Comparison of ENCODE assay signal across 8 mouse cellular contexts in genomic region chrX:113298031-113298430, GRCm38 (mm10). TPM values are rescaled to one million over a fixed set of nuclear protein-coding genes. Genes with fewer than 3 reads are reported as not detected.
DNase-seq lines count a peak whose midpoint lies in the region; ATAC-seq and TF ChIP-seq lines count a peak whose summit lies in the region.

No protein-coding gene starts in this region.

- H3K4me3 ChIP-seq in spleen, adult 2 months (ENCODE audit: extremely low read depth, insufficient read depth, insufficient read length) = peak overlapping the region; percentile 57
- H3K4me3 ChIP-seq in embryonic facial prominence, embryonic 11.5 days (ENCODE audit: low read depth, low read length) = peak overlapping the region; percentile 47
- H3K4me3 ChIP-seq in heart, postnatal 0 days (ENCODE audit: low read depth, low read length) = peak overlapping the region; percentile 45
- peak overlapping the region; percentile 48 for H3K4me3 ChIP-seq in lung, embryonic 15.5 days
- peak overlapping the region; percentile 47 for H3K4me3 ChIP-seq in olfactory bulb, adult 2 months (ENCODE audit: insufficient read depth, low read depth, low read length)

- H3K4me1 ChIP-seq in spleen, adult 2 months (ENCODE audit: control insufficient read depth, insufficient read depth, insufficient read length) = no peaks in the 10 kb centered on the region; the same call in 1 of the 2 replicates
- no peaks in the 10 kb centered on the region for H3K4me1 ChIP-seq in embryonic facial prominence, embryonic 11.5 days (ENCODE audit: control insufficient read depth, insufficient read depth, low read length)
- no peaks in the 10 kb centered on the region for H3K4me1 ChIP-seq in heart, postnatal 0 days (ENCODE audit: control insufficient read depth, insufficient read depth)
- H3K4me1 ChIP-seq in lung, embryonic 15.5 days = no peaks in the 10 kb centered on the region
- H3K4me1 ChIP-seq in olfactory bulb, adult 2 months (ENCODE audit: control insufficient read depth, insufficient read depth, low read length) = peaks cover 6% of the 10 kb centered on the region

- peaks cover 2% of the 10 kb centered on the region; the same call in 1 of the 2 replicates for H3K27me3 ChIP-seq in spleen, adult 2 months (ENCODE audit: control insufficient read depth, insufficient read depth, low read length)
- H3K27me3 ChIP-seq in embryonic facial prominence, embryonic 11.5 days (ENCODE audit: control insufficient read depth, insufficient read depth, low read length) = no peaks in the 10 kb centered on the region
- no peaks in the 10 kb centered on the region for H3K27me3 ChIP-seq in heart, postnatal 0 days (ENCODE audit: control insufficient read depth, insufficient read depth, low read length)
- no peaks in the 10 kb centered on the region for H3K27me3 ChIP-seq in lung, embryonic 15.5 days

- no peaks in the 10 kb centered on the region for H3K9me3 ChIP-seq in embryonic facial prominence, embryonic 11.5 days (replicated peaks; ENCODE audit: control insufficient read depth, low read length)
- no peaks in the 10 kb centered on the region for H3K9me3 ChIP-seq in heart, postnatal 0 days (replicated peaks; ENCODE audit: control insufficient read depth, low read length)
- no peaks in the 10 kb centered on the region for H3K9me3 ChIP-seq in lung, embryonic 15.5 days

- peak overlapping the region; percentile 44; the same call in 1 of the 2 replicates for H3K9ac ChIP-seq in embryonic facial prominence, embryonic 11.5 days (replicated peaks; ENCODE audit: low read length)
- H3K9ac ChIP-seq in heart, postnatal 0 days (replicated peaks; ENCODE audit: low read depth, low read length) = no peak overlapping the region
- peak overlapping the region; percentile 36 for H3K9ac ChIP-seq in lung, embryonic 15.5 days

- peak overlapping the region; percentile 62 for H3K4me2 ChIP-seq in embryonic facial prominence, embryonic 11.5 days (ENCODE audit: low read depth, low read length)
- peak overlapping the region; percentile 81 for H3K4me2 ChIP-seq in heart, postnatal 0 days (ENCODE audit: low read depth, low read length)
- peak overlapping the region; percentile 70 for H3K4me2 ChIP-seq in lung, embryonic 15.5 days

- peak in 1 of 2 experiments; percentile 17 for DNase-seq in spleen, adult 2 months (ENCODE audit: low read depth in 1 of 2, low spot score in 2 of 2)
- DNase-seq in spleen, adult 12 weeks (ENCODE audit: low spot score) = no peak
- DNase-seq in embryonic facial prominence, embryonic 11.5 days (ENCODE audit: low spot score) = peak; percentile 82
- peak; percentile 35 for DNase-seq in heart, postnatal 0 days (ENCODE audit: low spot score)
- DNase-seq in kidney, postnatal 25 days = peak; percentile 52 to 84
- peak; percentile 85 for DNase-seq in thymus, postnatal 14 days

- TF ChIP-seq EP300 in heart, postnatal 0 days (IDR thresholded peaks at IDR 0.05; ENCODE audit: low read depth) = no peak

- no peak for TF ChIP-seq CTCF in spleen, adult 2 months (IDR thresholded peaks at IDR 0.05; ENCODE audit: extremely low read depth, insufficient read depth, insufficient read length, insufficient replicate concordance)
- TF ChIP-seq CTCF in heart, postnatal 0 days (IDR thresholded peaks at IDR 0.05; ENCODE audit: low read depth) = no peak
- no peak for TF ChIP-seq CTCF in olfactory bulb, adult 2 months (IDR thresholded peaks at IDR 0.05; ENCODE audit: insufficient read depth, low read depth, low read length)

- ATAC-seq in embryonic facial prominence, embryonic 11.5 days (replicated peaks; ENCODE audit: insufficient number of reproducible peaks, low FRiP score, low TSS enrichment, low read depth) = peak; percentile 100
- ATAC-seq in heart, postnatal 0 days (ENCODE audit: insufficient read depth, low read depth) = peak; percentile 90
- ATAC-seq in lung, embryonic 15.5 days (ENCODE audit: borderline replicate concordance, extremely low read depth, low FRiP score, low TSS enrichment) = peak; percentile 100

- no peaks in the 10 kb centered on the region for H3K36me3 ChIP-seq in spleen, adult 2 months (ENCODE audit: control insufficient read depth, insufficient read depth, low read length)
- no peaks in the 10 kb centered on the region for H3K36me3 ChIP-seq in embryonic facial prominence, embryonic 11.5 days (replicated peaks; ENCODE audit: control insufficient read depth, insufficient read depth, low read depth, low read length)
- no peaks in the 10 kb centered on the region for H3K36me3 ChIP-seq in heart, postnatal 0 days (replicated peaks; ENCODE audit: control insufficient read depth, insufficient read depth, low read length)
- no peaks in the 10 kb centered on the region for H3K36me3 ChIP-seq in lung, embryonic 15.5 days

- no peak overlapping the region for H3K27ac ChIP-seq in spleen, adult 2 months (ENCODE audit: insufficient read depth, low read length)
- H3K27ac ChIP-seq in embryonic facial prominence, embryonic 11.5 days (replicated peaks; ENCODE audit: low read depth, low read length) = no peak overlapping the region
- H3K27ac ChIP-seq in heart, postnatal 0 days (ENCODE audit: low read depth) = no peak overlapping the region
- H3K27ac ChIP-seq in lung, embryonic 15.5 days = peak overlapping the region; percentile 44; the same call in 1 of the 2 replicates
- H3K27ac ChIP-seq in olfactory bulb, adult 2 months (ENCODE audit: insufficient read depth, low read depth, low read length) = no peak overlapping the region

- TF ChIP-seq POLR2A in spleen, adult 2 months (IDR thresholded peaks at IDR 0.05; ENCODE audit: low read depth, low read length) = no peak
- no peak for TF ChIP-seq POLR2A in olfactory bulb, adult 2 months (IDR thresholded peaks at IDR 0.05; ENCODE audit: insufficient read depth, low read depth, low read length)

- WGBS in spleen, adult 2 months = 24% methylated on average over 18 of the region's 18 CpGs
- 23% methylated on average over 18 of the region's 18 CpGs for WGBS in embryonic facial prominence, embryonic 11.5 days
- 17% methylated on average over 17 of the region's 18 CpGs for WGBS in heart, postnatal 0 days
- 14% methylated on average over 18 of the region's 18 CpGs for WGBS in lung, embryonic 15.5 days
- 20% methylated on average over 18 of the region's 18 CpGs for WGBS in olfactory bulb, adult 2 months

RNA-seq across cellular contexts. Expression of gene Dach2, which starts 0.7 kb away (rescaled TPM):
- 0.04 TPM in 1 of 2 replicates, not detected in the other for polyA plus RNA-seq in spleen, adult 2 months (2012; rRNA removed)
- polyA plus RNA-seq in embryonic facial prominence, embryonic 11.5 days (2014; fragmentation: Nextera tagmentation; extraction: Ambion mirVana) = 6.8 and 8.5 TPM in 2 replicates
- total RNA-seq in heart, postnatal 0 days (2014; rRNA removed; ENCODE audit: low replicate concordance) = 0.35 TPM in 1 of 2 replicates, not detected in the other
- polyA plus RNA-seq in heart, postnatal 0 days (2015; fragmentation: Nextera tagmentation; extraction: Ambion mirVana) = 0.11 and 0.15 TPM in 2 replicates
- 3.3 and 4.1 TPM in 2 replicates for polyA plus RNA-seq in lung, embryonic 15.5 days (2015; fragmentation: Nextera tagmentation; extraction: Ambion mirVana)
- polyA plus RNA-seq in olfactory bulb, adult 2 months (2012; ENCODE audit: insufficient read depth, insufficient read length, low replicate concordance, missing spikeins) = not detected in 2 replicates
